Mouse (Mus musculus) CD4-positive, CD25-positive, alpha-beta regulatory T cell, adult 4 months (primary cell): Measurements from ENCODE around the gene Milr1. TPM values are rescaled to one million over a fixed set of nuclear protein-coding genes. Genes with fewer than 3 reads are reported as not detected.
"Not testable (repeated sequence)": the region's sequence is repeated elsewhere in the genome, so short reads cannot be mapped to it uniquely, and the experiment has no call there.

Experiments
- ATAC-seq: one replicate; pipeline ENCODE4 v1.8.0; 2017
- polyA plus RNA-seq, 2 experiments: library from polyadenylated mRNA; unstranded; fragments of 100-300 nt; shearing (Covaris generic); gene quantifications; one replicate each; pipeline ENCODE4 v1.2.1; 2017

Milr1 gene
- polyA plus RNA-seq, result 10 to 100 TPM in 1 of 2 experiments, 1 to 10 TPM in 1; 9.7 to 14.3 TPM

GRCm38 (mm10) chr11:106751039-106752018 lies at the start of gene Milr1:
Gene Milr1, plus strand, starts transcription at chr11:106751226.
- ATAC-seq, result peak; percentile 19

DNA sequence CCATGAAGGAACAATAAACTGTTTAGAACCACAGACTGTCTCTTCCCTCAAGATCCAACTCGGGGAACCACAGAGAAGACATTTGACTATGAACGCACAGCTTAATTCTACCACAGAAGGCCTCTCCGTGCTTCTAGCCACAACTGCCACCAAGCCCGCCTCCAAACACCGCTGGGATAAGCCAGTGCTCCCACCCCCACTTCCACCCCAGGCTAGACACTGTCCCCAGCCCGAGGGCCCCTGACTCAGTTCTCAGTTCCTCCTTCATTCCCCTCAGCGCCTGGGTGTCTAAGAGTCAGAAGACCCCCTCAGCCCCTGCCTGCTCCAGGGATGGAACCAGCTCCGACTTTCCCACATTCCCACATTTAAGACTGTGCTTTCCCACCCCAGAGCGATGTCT lies 49.4 kb upstream of the Milr1 start:
- no peak for ATAC-seq

- ATAC-seq, result no peak
These were observed 48.4 kb upstream of the Milr1 start for GRCm38 (mm10) chr11:106702584-106702983.

- ATAC-seq, result no peak
These were observed 47.1 kb upstream of the Milr1 start for GRCm38 (mm10) chr11:106703931-106704330.

- no peak for ATAC-seq
These were observed 46.5 kb upstream of the Milr1 start for GRCm38 (mm10) chr11:106704399-106705111.

DNA sequence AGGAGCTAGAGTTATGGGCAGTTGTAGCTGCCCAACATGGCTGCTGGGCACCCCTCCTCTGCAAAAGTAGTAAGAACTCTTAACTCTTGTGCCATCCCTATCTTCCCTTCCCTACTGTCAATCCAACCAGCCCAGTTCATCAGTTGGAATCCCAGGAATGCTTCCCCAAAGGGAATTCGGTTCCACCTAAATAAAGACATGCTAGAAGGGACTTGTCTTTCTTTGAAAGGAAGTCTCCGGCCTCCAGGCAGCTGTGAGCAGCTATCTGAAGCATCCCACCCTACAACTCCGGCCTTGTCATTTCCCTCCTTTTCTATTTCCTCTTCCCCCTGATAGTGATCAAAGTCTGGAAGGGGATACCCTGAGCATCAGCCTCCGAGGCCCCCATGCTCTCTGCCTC lies 44.8 kb upstream of the Milr1 start:
- no peak for ATAC-seq

GRCm38 (mm10) chr11:106707085-106707484 lies 43.9 kb upstream of the Milr1 start:
- ATAC-seq, result no peak

DNA sequence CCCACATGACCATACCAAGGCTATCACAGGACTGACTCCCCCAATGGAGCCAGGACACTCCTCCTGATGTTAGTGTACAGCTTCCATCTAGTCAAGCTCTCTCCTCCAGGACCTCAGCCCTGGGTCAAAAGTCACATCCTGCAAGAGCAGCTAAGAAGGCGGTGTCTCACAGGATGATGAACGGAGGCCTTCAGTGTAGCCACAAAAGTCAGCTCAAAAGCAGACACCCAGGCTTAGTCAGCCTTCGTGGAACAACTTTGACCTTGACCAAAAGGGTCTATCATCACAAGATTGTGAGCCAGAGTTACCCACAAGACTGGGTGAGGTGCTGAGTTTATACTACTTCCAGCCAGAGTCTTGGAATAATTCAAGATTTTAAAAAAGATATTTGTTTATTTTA lies 43.2 kb upstream of the Milr1 start:
- no peak for ATAC-seq

GRCm38 (mm10) chr11:106709227-106709985 lies 41.6 kb upstream of the Milr1 start:
- no peak for ATAC-seq

DNA sequence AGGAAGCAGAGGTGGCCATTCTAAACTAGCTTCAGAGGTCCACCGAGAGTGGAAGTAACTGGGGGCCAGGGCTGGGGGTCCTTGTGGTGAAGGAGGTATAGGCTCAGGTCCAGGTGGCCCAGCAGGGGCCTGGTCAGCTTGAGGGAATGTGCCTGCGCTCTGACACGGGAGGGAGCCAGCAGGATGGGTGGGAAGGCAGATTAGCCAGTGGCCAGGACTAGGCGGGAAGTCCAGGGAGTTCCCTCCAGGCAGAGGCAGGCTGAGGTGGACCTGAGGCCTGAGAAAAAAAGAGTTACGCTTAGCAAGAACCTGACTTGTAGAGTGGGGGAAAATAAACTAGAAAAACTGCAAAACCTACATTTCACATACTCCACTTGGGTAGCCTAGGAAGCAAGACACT lies 40.2 kb upstream of the Milr1 start:
- ATAC-seq, result no peak

DNA sequence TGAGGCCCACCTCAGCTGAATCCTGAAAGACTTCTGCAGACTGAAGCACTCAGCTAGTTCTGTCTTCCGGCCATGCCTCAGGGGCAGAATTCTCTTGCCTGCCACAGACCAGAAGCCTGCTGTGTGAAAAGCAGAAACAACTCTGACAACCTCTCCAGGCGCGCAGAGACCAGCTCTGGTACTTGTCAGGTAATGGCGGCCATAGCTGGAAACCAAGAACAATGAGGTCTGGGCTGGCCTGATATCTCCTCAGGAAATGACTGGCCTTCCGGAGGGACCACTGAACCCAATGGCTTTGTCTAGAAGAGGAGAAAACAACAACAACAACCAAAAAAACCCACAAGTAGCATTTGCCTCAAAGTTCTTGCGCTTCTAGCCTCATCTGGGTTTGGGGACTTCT lies 36.0 kb upstream of the Milr1 start:
- no peak for ATAC-seq

- peak; percentile 77 for ATAC-seq
These were observed 34.5 kb upstream of the Milr1 start for GRCm38 (mm10) chr11:106716568-106716967.

DNA sequence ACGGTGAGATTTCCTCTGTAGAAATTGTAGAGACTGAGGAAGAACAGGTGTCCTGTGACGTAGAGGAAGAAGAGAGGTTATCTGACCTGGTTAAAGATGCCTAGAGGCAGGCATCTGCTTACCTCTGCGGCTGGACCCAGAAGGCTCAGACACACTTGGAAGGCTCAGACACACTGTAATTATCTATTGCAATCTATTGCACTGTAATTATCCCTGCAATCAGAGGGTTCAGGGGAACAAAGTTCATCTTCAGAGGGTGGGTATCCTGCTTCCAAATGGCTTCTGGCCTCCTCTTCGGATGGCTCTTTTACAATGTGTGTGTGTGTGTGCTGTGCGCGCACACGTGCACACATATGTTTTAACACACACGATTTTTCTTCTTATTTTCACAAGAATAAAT lies 30.6 kb upstream of the Milr1 start:
- ATAC-seq, result no peak

DNA sequence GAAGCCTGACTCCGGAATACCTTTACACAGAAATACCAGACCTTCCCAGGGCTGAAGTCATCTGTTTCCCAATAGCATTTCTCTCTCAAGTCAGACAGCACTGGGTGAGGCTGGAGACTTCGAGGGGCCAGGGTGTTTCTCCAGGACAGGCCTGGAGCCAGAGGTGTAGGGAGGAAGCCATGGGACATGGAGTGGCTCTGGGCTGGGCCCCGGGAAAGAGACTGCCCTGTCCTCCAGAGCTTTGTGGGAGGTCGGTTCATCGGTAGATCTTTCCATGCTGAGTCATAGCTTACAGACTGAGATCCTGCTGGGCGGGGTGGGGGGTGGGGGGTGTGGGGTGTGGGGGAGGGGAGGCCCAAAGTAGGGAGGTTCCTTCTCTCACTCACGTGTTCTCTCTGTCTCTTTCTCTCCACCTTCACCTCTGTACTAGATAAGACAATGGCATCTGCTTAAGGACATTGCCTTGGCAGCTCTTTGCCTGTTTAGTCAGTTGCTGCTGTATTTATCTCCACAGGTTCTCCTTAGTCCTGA lies 28.1 kb upstream of the Milr1 start:
- no peak for ATAC-seq

DNA sequence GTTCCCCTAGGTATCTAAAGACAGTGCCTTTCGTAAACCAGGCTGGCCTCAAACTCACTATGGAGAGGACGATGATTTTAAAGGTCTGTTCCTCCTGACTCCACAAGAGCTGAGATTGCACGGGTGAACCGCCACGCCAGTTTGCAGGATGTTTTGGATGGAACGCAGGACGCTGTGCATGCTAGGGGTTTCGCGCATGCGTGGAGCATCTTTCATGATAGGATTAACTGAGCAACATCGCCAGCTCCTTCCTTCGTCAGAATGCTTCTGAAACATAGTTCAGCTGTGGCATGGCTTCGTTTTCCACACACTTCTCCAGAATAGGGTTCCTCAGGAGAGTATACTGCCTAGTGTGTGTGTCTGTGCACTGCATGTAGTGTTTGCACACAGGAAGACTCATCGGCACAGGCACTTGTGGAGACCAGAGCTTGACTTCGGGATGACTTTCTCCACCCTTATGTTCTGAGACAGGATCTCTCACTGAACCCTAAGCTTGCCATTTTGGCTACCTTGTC lies 27.4 kb upstream of the Milr1 start:
- no peak for ATAC-seq

DNA sequence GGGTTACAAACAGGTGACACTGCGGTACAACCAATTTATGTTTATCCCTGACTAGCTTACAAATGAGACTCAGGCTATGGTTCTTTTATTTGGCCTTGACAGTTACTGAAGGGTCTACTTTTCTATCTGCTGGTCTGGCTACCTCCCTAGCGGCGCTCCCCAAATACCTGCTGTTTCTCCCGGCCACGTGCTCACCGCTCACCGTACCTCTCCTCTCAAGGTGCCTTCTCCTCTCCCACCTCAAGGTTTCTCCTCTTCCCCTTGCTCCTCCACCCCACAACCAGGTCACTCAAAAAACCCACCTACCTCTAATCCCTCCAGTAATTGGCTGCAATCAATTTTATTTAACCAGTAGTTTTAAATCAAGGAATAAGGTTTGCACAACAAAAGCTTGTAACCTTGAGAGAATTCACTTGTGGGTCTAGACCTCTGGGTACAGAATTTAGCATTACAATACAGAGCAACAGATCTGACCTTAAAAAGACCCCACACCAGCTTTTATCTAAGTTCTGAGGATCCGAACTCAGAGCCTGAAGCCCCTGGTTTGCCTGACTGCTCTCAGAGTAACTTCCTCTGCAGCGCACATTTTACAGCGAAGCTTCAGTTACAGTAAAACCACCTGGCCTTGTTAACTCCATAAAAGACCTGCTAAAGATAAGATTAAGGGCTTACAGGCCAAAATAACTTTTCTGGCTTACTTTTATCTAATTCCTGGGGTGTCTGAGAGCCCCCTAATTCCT lies 26.7 kb upstream of the Milr1 start:
- ATAC-seq, result no peak

- not testable (repeated sequence) for ATAC-seq
These were observed 26.1 kb upstream of the Milr1 start for GRCm38 (mm10) chr11:106724916-106725235.

DNA sequence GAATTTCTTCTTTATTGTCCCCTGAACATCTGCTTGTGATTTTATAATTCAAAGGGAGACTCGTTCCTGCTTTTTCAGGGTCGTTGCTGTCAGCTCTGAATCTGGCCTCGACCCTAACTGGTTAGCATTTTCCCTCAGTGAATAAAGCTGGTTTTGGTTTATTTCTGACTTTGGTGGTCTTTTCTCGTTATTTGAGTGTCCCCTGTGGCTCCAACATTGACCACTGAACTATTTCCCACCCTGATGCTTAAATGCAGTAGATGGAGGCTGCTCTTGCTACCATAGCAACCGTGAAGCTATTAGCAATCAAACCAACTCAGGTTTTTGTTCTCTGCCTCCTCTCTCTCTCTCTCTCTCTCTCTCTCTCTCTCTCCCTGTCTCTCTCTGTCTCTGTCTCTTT lies 23.1 kb upstream of the Milr1 start:
- no peak for ATAC-seq

- no peak for ATAC-seq
These were observed 22.3 kb upstream of the Milr1 start for GRCm38 (mm10) chr11:106728402-106729366.

- ATAC-seq, result no peak
These were observed 21.4 kb upstream of the Milr1 start for GRCm38 (mm10) chr11:106729656-106730055.

DNA sequence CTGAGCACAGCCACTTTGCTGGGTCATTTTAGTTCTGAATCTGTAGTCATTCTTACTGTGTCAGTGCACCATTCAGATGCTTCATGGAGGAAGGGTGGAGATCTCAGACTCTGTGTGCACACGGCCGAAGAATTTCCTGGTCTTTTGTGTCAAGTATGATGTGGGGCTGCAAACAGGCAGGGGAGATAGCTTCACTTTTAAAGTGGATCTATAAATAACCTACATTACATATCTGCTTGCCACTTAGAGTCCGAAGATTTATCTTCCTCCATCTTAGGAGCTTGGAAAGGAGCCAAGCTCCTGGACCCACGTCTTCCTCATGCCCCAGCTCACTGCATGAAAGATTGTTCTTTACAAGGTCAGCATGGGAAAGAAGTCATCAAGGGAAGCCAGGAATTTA lies 20.3 kb upstream of the Milr1 start:
- no peak for ATAC-seq
